Mouse (Mus musculus): ENCODE measurements at regions not wholly inside any gene's neighbourhood (a gene's known extent, or its start where the extent isn't known, plus 50 kb on each side); places are given as distances from the start of the nearest gene placed in this dataset.

DNA sequence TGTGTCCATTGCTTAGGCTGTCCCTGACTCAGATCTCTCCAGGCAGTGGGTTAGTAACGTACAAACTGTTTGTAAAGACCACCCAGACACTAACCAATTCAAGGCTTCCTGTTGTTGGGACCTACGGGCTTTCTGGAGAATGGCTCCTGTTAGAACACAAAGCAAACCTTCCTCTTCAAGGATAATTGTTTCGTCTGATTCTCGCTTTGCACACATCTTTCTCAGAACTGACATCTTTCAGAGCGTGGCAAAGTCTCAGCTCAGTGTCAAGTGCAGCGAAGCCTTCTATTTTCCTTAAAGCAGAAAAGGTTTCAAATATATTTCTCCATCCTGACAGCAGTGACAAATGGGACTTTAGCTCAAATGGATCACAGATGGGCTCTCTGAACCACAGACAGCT is 76.9 kb downstream of the Rps29 start:
- TF ChIP-seq CTCF (IDR thresholded peaks at IDR 0.05; ENCODE audit: low read depth) (no peak), EP300 (optimal IDR thresholded peaks at IDR 0.05) (no peak)

Measured in stomach, postnatal 0 days (tissue).